Mouse (Mus musculus) forebrain, postnatal 0 days (tissue): ENCODE measurements around the gene Elf4. TPM values are rescaled to one million over a fixed set of nuclear protein-coding genes. Genes with fewer than 3 reads are reported as not detected.
A peak's percentile ranks its signal among the peaks of the same experiment; 100 is the strongest.

ENCODE experiments used
- ATAC-seq: fragments of 200-750 bp; cut with Nextera tagmentation; 2 replicates; pipeline ENCODE4 v1.8.0; 2017; ENCODE audit warnings: mild to moderate bottlenecking, moderate library complexity
- DNase-seq: peaks from one replicate; pipeline ENCODE4 v3.0.0-alpha.2; 2015
- H3K27ac ChIP-seq: fragments of 300-500 bp; sonication (generic); 2 replicates; pipeline ENCODE4 v1.5.1; 2014; ENCODE audit warnings: low read depth, mild to moderate bottlenecking, antibody characterized with exemption, low read length, moderate library complexity, mixed read lengths
- H3K27me3 ChIP-seq: fragments of 300-500 bp; sonication (generic); 2 replicates; pipeline ENCODE4 v1.6.1; 2014; ENCODE audit warnings: mild to moderate bottlenecking, low read length, mixed read lengths; ENCODE audit not compliant: insufficient read depth
- H3K36me3 ChIP-seq: fragments of 300-500 bp; sonication (generic); 2 replicates; pipeline ENCODE4 v1.6.1; 2014; ENCODE audit warnings: mild to moderate bottlenecking, moderate library complexity; ENCODE audit not compliant: insufficient read depth
- H3K4me1 ChIP-seq: fragments of 300-500 bp; sonication (generic); 2 replicates; pipeline ENCODE4 v1.6.1; 2014; ENCODE audit warnings: antibody characterized with exemption; ENCODE audit not compliant: insufficient read depth
- H3K4me2 ChIP-seq: fragments of 300-500 bp; sonication (generic); 2 replicates; pipeline ENCODE4 v1.6.1; 2014; ENCODE audit warnings: low read depth, mild to moderate bottlenecking, moderate library complexity
- H3K4me3 ChIP-seq: fragments of 300-500 bp; sonication (generic); 2 replicates; pipeline ENCODE4 v1.5.1; 2014; ENCODE audit warnings: low read depth, low read length, mixed read lengths
- H3K9ac ChIP-seq: fragments of 300-500 bp; sonication (generic); 2 replicates; pipeline ENCODE4 v1.6.1; 2014; ENCODE audit warnings: mild to moderate bottlenecking
- H3K9me3 ChIP-seq: fragments of 300-500 bp; sonication (generic); 2 replicates; pipeline ENCODE4 v1.6.1; 2016; ENCODE audit warnings: low read length
- CTCF ChIP-seq: sonication (generic); IDR thresholded peaks from 2 replicates; pipeline ENCODE4 v1.5.1; 2016; ENCODE audit warnings: antibody characterized with exemption, control low read depth, low read depth
- WGBS: fragments of 180-500 bp; shearing (Covaris S2); extraction: QIAGEN DNeasy Blood & Tissue Kit; methylation state at CpG from one replicate; pipeline ENCODE4 v1.1.7; 2014; 5-methylcytosine and 5-hydroxymethylcytosine counted together
- polyA plus RNA-seq: library from polyadenylated mRNA; unstranded; fragments of >200 nt; fragmentation: Nextera tagmentation; extraction: Ambion mirVana; gene quantifications from 2 replicates; pipeline ENCODE4 v1.2.1, GENCODE M21; 2015
- total RNA-seq: library from RNA; depleted of rRNA; stranded (reverse); fragments of >200 nt; gene quantifications from 2 replicates; pipeline ENCODE4 v1.2.3, GENCODE M21; 2014; rRNA removed

Gene Elf4
- total and polyA plus RNA-seq, 2 experiments from 2014 or later = 0.24 to 1.8 TPM

- no peaks in the 10 kb centered on the region for H3K4me1 ChIP-seq
- no peak overlapping the region for H3K4me2 ChIP-seq
- no peaks in the 10 kb centered on the region for H3K9me3 ChIP-seq
- no peak for TF ChIP-seq CTCF
- ATAC-seq (no peak), DNase-seq (peak; percentile 12)
- no peaks in the 10 kb centered on the region for H3K27me3 ChIP-seq
- WGBS = 35% methylated on average over 4 of the region's 4 CpGs
- no peak overlapping the region for H3K4me3 ChIP-seq
- no peak overlapping the region for H3K9ac ChIP-seq
- H3K27ac ChIP-seq = no peak overlapping the region
- H3K36me3 ChIP-seq = peaks cover 30% of the 10 kb centered on the region; the same call in 1 of the 2 replicates
Measured at GRCm38 (mm10) chrX:48385927-48386326, 77.0 kb downstream of the Elf4 start.

- H3K36me3 ChIP-seq = peaks cover 24% of the 10 kb centered on the region; the same call in 1 of the 2 replicates
- no peaks in the 10 kb centered on the region for H3K9me3 ChIP-seq
- no peak overlapping the region for H3K9ac ChIP-seq
- H3K27me3 ChIP-seq = no peaks in the 10 kb centered on the region
- DNase-seq (peak; percentile 39), ATAC-seq (no peak)
- no peaks in the 10 kb centered on the region for H3K4me1 ChIP-seq
- TF ChIP-seq CTCF = peak; percentile 71
- H3K4me2 ChIP-seq = no peak overlapping the region
- H3K4me3 ChIP-seq = no peak overlapping the region
- no peak overlapping the region for H3K27ac ChIP-seq
- WGBS = 46% methylated on average over 7 of the region's 7 CpGs
Measured at GRCm38 (mm10) chrX:48383643-48384042, 79.3 kb downstream of the Elf4 start.

- WGBS = 91% methylated on average over 9 of the region's 9 CpGs
Measured at GRCm38 (mm10) chrX:48367841-48368240, 95.1 kb downstream of the Elf4 start.

GRCm38 (mm10) chrX:48365836-48366577 is 96.9 kb downstream of the Elf4 start:
- 44% methylated on average over 15 of the region's 15 CpGs for WGBS
- no peaks in the 10 kb centered on the region for H3K9me3 ChIP-seq
- no peak for ATAC-seq
- no peak for DNase-seq
- H3K27me3 ChIP-seq = no peaks in the 10 kb centered on the region
- H3K4me1 ChIP-seq = no peaks in the 10 kb centered on the region
- no peak overlapping the region for H3K4me3 ChIP-seq
- TF ChIP-seq CTCF = no peak
- H3K4me2 ChIP-seq = no peak overlapping the region
- no peak overlapping the region for H3K27ac ChIP-seq
- peaks cover 13% of the 10 kb centered on the region; the same call in 1 of the 2 replicates for H3K36me3 ChIP-seq
- no peak overlapping the region for H3K9ac ChIP-seq

More at GRCm38 (mm10) chrX:48367841-48368240, 95.1 kb downstream of the Elf4 start:
- no peak for TF ChIP-seq CTCF
- ATAC-seq = no peak
- no peak overlapping the region for H3K4me3 ChIP-seq
- H3K9me3 ChIP-seq = no peaks in the 10 kb centered on the region
- peaks cover 13% of the 10 kb centered on the region; the same call in 1 of the 2 replicates for H3K36me3 ChIP-seq
- H3K27ac ChIP-seq = no peak overlapping the region
- H3K4me2 ChIP-seq = no peak overlapping the region
- H3K4me1 ChIP-seq = no peaks in the 10 kb centered on the region
- no peak overlapping the region for H3K9ac ChIP-seq
- no peak for DNase-seq
- H3K27me3 ChIP-seq = no peaks in the 10 kb centered on the region

Other genes with a start within 250 kb of the Elf4 start
- 17.0 and 25.0 TPM in 2 replicates for gene Utp14a, start 206.3 kb downstream of the Elf4 start, total RNA-seq
- gene Utp14a, start 206.3 kb downstream of the Elf4 start, polyA plus RNA-seq = 13.4 and 13.8 TPM in 2 replicates
- 8.5 and 13.8 TPM in 2 replicates for gene Bcorl1, start 121.8 kb downstream of the Elf4 start, total RNA-seq
- 3.8 and 4.6 TPM in 2 replicates for gene Bcorl1, start 121.8 kb downstream of the Elf4 start, polyA plus RNA-seq
- 13.9 and 15.5 TPM in 2 replicates for gene Aifm1, start 50.4 kb upstream of the Elf4 start, total RNA-seq
- 28.0 and 28.2 TPM in 2 replicates for gene Aifm1, start 50.4 kb upstream of the Elf4 start, polyA plus RNA-seq
- gene Rab33a, start 56.2 kb upstream of the Elf4 start, total RNA-seq = 50.9 and 84.3 TPM in 2 replicates
- 97.9 and 104 TPM in 2 replicates for gene Rab33a, start 56.2 kb upstream of the Elf4 start, polyA plus RNA-seq
- 23.2 and 26.7 TPM in 2 replicates for gene Zfp280c, start 131.4 kb upstream of the Elf4 start, total RNA-seq
- gene Zfp280c, start 131.4 kb upstream of the Elf4 start, polyA plus RNA-seq = 6.6 and 7.6 TPM in 2 replicates
- 25.9 and 26.8 TPM in 2 replicates for gene Slc25a14, start 160.3 kb upstream of the Elf4 start, total RNA-seq
- 51.9 and 54.2 TPM in 2 replicates for gene Slc25a14, start 160.3 kb upstream of the Elf4 start, polyA plus RNA-seq
- 0.14 TPM in 1 of 2 replicates, not detected in the other for gene Gpr119, start 211.3 kb upstream of the Elf4 start, total RNA-seq
- gene Gpr119, start 211.3 kb upstream of the Elf4 start, polyA plus RNA-seq = not detected in 2 replicates
- gene Rbmx2, start 231.9 kb upstream of the Elf4 start, total RNA-seq = 9.7 and 13.1 TPM in 2 replicates
- 28.5 and 30.3 TPM in 2 replicates for gene Rbmx2, start 231.9 kb upstream of the Elf4 start, polyA plus RNA-seq